Mouse (Mus musculus) forebrain, postnatal 0 days (tissue): ENCODE results near the gene Gpr146. TPM values are rescaled to one million over a fixed set of nuclear protein-coding genes. Genes with fewer than 3 reads are reported as not detected.
A peak's percentile ranks its signal among the peaks of the same experiment; 100 is the strongest.
"Not testable (repeated sequence)": the region's sequence is repeated elsewhere in the genome, so short reads cannot be mapped to it uniquely, and the experiment has no call there.

ENCODE experiments used
- ATAC-seq: fragments of 200-750 bp; cut with Nextera tagmentation; 2 replicates; pipeline ENCODE4 v1.8.0; 2017; ENCODE audit warnings: mild to moderate bottlenecking, moderate library complexity
- DNase-seq: peaks from one replicate; pipeline ENCODE4 v3.0.0-alpha.2; 2015
- H3K27ac ChIP-seq: fragments of 300-500 bp; sonication (generic); 2 replicates; pipeline ENCODE4 v1.5.1; 2014; ENCODE audit warnings: low read depth, mild to moderate bottlenecking, antibody characterized with exemption, low read length, moderate library complexity, mixed read lengths
- H3K27me3 ChIP-seq: fragments of 300-500 bp; sonication (generic); 2 replicates; pipeline ENCODE4 v1.6.1; 2014; ENCODE audit warnings: mild to moderate bottlenecking, low read length, mixed read lengths; ENCODE audit not compliant: insufficient read depth
- H3K36me3 ChIP-seq: fragments of 300-500 bp; sonication (generic); 2 replicates; pipeline ENCODE4 v1.6.1; 2014; ENCODE audit warnings: mild to moderate bottlenecking, moderate library complexity; ENCODE audit not compliant: insufficient read depth
- H3K4me1 ChIP-seq: fragments of 300-500 bp; sonication (generic); 2 replicates; pipeline ENCODE4 v1.6.1; 2014; ENCODE audit warnings: antibody characterized with exemption; ENCODE audit not compliant: insufficient read depth
- H3K4me2 ChIP-seq: fragments of 300-500 bp; sonication (generic); 2 replicates; pipeline ENCODE4 v1.6.1; 2014; ENCODE audit warnings: low read depth, mild to moderate bottlenecking, moderate library complexity
- H3K4me3 ChIP-seq: fragments of 300-500 bp; sonication (generic); 2 replicates; pipeline ENCODE4 v1.5.1; 2014; ENCODE audit warnings: low read depth, low read length, mixed read lengths
- H3K9ac ChIP-seq: fragments of 300-500 bp; sonication (generic); 2 replicates; pipeline ENCODE4 v1.6.1; 2014; ENCODE audit warnings: mild to moderate bottlenecking
- H3K9me3 ChIP-seq: fragments of 300-500 bp; sonication (generic); 2 replicates; pipeline ENCODE4 v1.6.1; 2016; ENCODE audit warnings: low read length
- CTCF ChIP-seq: sonication (generic); IDR thresholded peaks from 2 replicates; pipeline ENCODE4 v1.5.1; 2016; ENCODE audit warnings: antibody characterized with exemption, control low read depth, low read depth
- WGBS: fragments of 180-500 bp; shearing (Covaris S2); extraction: QIAGEN DNeasy Blood & Tissue Kit; methylation state at CpG from one replicate; pipeline ENCODE4 v1.1.7; 2014; 5-methylcytosine and 5-hydroxymethylcytosine counted together
- polyA plus RNA-seq: library from polyadenylated mRNA; unstranded; fragments of >200 nt; fragmentation: Nextera tagmentation; extraction: Ambion mirVana; gene quantifications from 2 replicates; pipeline ENCODE4 v1.2.1, GENCODE M21; 2015
- total RNA-seq: library from RNA; depleted of rRNA; stranded (reverse); fragments of >200 nt; gene quantifications from 2 replicates; pipeline ENCODE4 v1.2.3, GENCODE M21; 2014; rRNA removed

The Gpr146 gene
- total RNA-seq = 3.2 and 3.3 TPM in 2 replicates
- polyA plus RNA-seq = 2.4 and 2.8 TPM in 2 replicates

- DNase-seq (no peak), ATAC-seq (no peak)
- no peak for TF ChIP-seq CTCF
- Histone ChIP-seq H3K9me3 (no peaks in the 10 kb centered on the region), H3K36me3 (no peaks in the 10 kb centered on the region), H3K4me2 (no peak within 1 kb of the TSS), H3K4me3 (no peak within 1 kb of the TSS), H3K9ac (no peak within 1 kb of the TSS), H3K4me1 (no peaks in the 10 kb centered on the region; the same call in 1 of the 2 replicates), H3K27ac (no peak within 1 kb of the TSS), H3K27me3 (no peaks in the 10 kb centered on the region)
- 75% methylated on average over 18 of the region's 18 CpGs for WGBS
These were observed at the start of gene Gpr146 for GRCm38 (mm10) chr5:139377468-139378270. TSS of gene Gpr146 (plus strand) at chr5:139377697.

GRCm38 (mm10) chr5:139330766-139331165 lies 46.7 kb upstream of the Gpr146 start:
- H3K27me3 ChIP-seq = no peaks in the 10 kb centered on the region
- DNase-seq (no peak), ATAC-seq (no peak)
- WGBS = 63% methylated on average over 7 of the region's 7 CpGs
- peaks cover 3% of the 10 kb centered on the region; the same call in 1 of the 2 replicates for H3K4me1 ChIP-seq
- no peak overlapping the region for H3K9ac ChIP-seq
- no peak overlapping the region for H3K4me2 ChIP-seq
- no peak for TF ChIP-seq CTCF
- H3K36me3 ChIP-seq = peaks cover 14% of the 10 kb centered on the region
- H3K27ac ChIP-seq = no peak overlapping the region
- H3K4me3 ChIP-seq = no peak overlapping the region
- no peaks in the 10 kb centered on the region for H3K9me3 ChIP-seq

- DNase-seq = peak; percentile 77
- H3K9me3 ChIP-seq = no peaks in the 10 kb centered on the region
- H3K36me3 ChIP-seq = peaks cover 22% of the 10 kb centered on the region
- no peaks in the 10 kb centered on the region for H3K27me3 ChIP-seq
- peak; percentile 96 for TF ChIP-seq CTCF
- no peak overlapping the region for H3K27ac ChIP-seq
- 21% methylated on average over 8 of the region's 8 CpGs for WGBS
- H3K4me1 ChIP-seq = no peaks in the 10 kb centered on the region
- no peak for ATAC-seq
- no peak overlapping the region for H3K4me3 ChIP-seq
- H3K9ac ChIP-seq = no peak overlapping the region
- no peak overlapping the region for H3K4me2 ChIP-seq
These were observed 45.8 kb upstream of the Gpr146 start for GRCm38 (mm10) chr5:139331742-139332141.

DNA sequence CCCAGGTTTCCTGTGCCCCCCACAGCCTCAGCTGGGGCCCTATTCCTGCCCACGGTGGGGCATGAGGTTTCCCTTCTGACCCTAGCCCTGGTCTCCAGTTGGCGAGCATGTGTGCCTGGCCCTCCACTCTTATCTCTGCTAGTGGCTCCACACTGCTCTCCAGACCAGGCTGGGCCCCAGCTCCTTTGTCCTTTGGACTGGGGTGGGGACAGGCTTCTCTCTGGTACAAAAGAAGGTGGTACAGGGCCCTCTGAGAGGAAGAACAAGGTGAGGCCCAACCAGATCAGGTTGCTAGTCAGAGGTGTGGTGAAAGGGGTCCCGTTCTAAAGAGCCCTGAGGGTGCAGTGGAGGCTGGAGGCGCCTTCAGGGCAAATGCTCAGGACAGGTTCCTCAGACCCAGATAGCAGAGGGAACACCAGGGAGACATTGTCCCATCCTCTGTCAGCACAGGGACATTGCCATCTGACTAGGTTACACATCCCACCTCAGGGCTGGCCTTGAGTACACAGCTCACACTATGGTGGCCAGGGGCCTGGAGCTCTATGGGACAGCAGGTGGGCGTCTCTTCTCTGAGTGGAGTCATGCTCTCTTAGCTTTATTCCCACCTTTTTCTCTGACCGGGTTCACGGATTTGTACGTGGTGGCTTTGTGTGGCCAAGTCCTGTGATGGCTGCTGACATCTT lies 44.8 kb upstream of the Gpr146 start:
- Histone ChIP-seq H3K9me3 (no peaks in the 10 kb centered on the region), H3K9ac (no peak overlapping the region), H3K36me3 (peaks cover 32% of the 10 kb centered on the region), H3K4me3 (no peak overlapping the region), H3K27me3 (no peaks in the 10 kb centered on the region), H3K4me2 (no peak overlapping the region), H3K27ac (no peak overlapping the region), H3K4me1 (no peaks in the 10 kb centered on the region)
- ATAC-seq (no peak), DNase-seq (no peak)
- no peak for TF ChIP-seq CTCF
- WGBS = 87% methylated on average over 8 of the region's 8 CpGs

- 82% methylated on average over 16 of the region's 16 CpGs for WGBS
- no peak for TF ChIP-seq CTCF
- Histone ChIP-seq H3K9ac (no peak overlapping the region), H3K4me3 (no peak overlapping the region), H3K4me1 (no peaks in the 10 kb centered on the region), H3K9me3 (no peaks in the 10 kb centered on the region), H3K27me3 (no peaks in the 10 kb centered on the region), H3K4me2 (no peak overlapping the region), H3K27ac (no peak overlapping the region), H3K36me3 (peaks cover 40% of the 10 kb centered on the region)
- no peak for DNase-seq
- no peak for ATAC-seq
These were observed 44.0 kb upstream of the Gpr146 start for GRCm38 (mm10) chr5:139333301-139334013.

GRCm38 (mm10) chr5:139334394-139334793 lies 43.1 kb upstream of the Gpr146 start:
- H3K36me3 ChIP-seq = peaks cover 49% of the 10 kb centered on the region
- not testable (repeated sequence) for H3K4me1 ChIP-seq, H3K4me3 ChIP-seq, H3K9ac ChIP-seq, H3K4me2 ChIP-seq, H3K27ac ChIP-seq, ATAC-seq, H3K27me3 ChIP-seq, H3K9me3 ChIP-seq, DNase-seq
- WGBS = 85% methylated on average over 10 of the region's 10 CpGs

DNA sequence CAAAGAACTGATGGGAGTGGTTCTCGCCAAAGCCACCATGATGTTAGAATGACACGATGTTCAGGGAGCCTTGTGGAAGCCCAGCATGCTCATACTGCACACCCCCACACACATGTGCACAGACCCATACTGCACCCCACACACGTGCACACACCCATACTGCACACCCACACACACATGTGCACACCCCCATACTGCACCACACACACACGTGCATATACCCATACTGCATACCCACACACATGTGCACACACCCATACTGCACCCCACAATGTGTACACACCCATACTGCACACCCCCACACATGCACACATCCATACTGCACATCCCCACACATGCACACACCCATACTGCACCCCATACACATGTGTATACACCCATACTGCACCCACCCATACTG lies 41.9 kb upstream of the Gpr146 start:
- Histone ChIP-seq H3K27ac (no peak overlapping the region), H3K4me2 (no peak overlapping the region), H3K36me3 (peaks cover 58% of the 10 kb centered on the region), H3K4me3 (no peak overlapping the region), H3K9me3 (no peaks in the 10 kb centered on the region), H3K27me3 (no peaks in the 10 kb centered on the region), H3K9ac (no peak overlapping the region), H3K4me1 (no peaks in the 10 kb centered on the region)
- TF ChIP-seq CTCF = no peak
- WGBS = 92% methylated on average over 4 of the region's 4 CpGs
- ATAC-seq = peak; percentile 23; the same call in 1 of the 2 replicates
- DNase-seq = no peak
